Mouse (Mus musculus): Measurements from ENCODE around the gene Xrcc5. TPM values are rescaled to one million over a fixed set of nuclear protein-coding genes. Genes with fewer than 3 reads are reported as not detected.

Gene Xrcc5
- total and polyA plus RNA-seq, 3 experiments = 32.7 to 47.2 TPM; not detected in 1

- TF ChIP-seq MEF2A (IDR thresholded peaks at IDR 0.05; ENCODE audit: extremely low read depth, insufficient replicate concordance, low read depth, low read length, poor library complexity, severe bottlenecking) = no peak
Observed at GRCm38 (mm10) chr1:72316901-72317300, 9.7 kb downstream of the Xrcc5 start (continued).

GRCm38 (mm10) chr1:72320759-72321158 is 13.5 kb downstream of the Xrcc5 start:
- H3K9me3 ChIP-seq (replicated peaks; ENCODE audit: insufficient read depth, low read length) = no peaks in the 10 kb centered on the region
- DNase-seq (ENCODE audit: low read depth, low spot score) = no peak
- TF ChIP-seq NELFE (IDR thresholded peaks at IDR 0.05; ENCODE audit: low read depth, low read length) (no peak), CTCF (IDR thresholded peaks at IDR 0.05 in 2 of 3, conservative IDR thresholded peaks at IDR 0.05 in 1 of 3; ENCODE audit: control insufficient read depth in 1 of 3, insufficient read depth in 1 of 3, low read depth in 2 of 3, low read length in 3 of 3, poor library complexity in 1 of 3, severe bottlenecking in 1 of 3) (no peak), USF1 (IDR thresholded peaks at IDR 0.05; ENCODE audit: low read depth, low read length) (no peak), MAX (IDR thresholded peaks at IDR 0.05; ENCODE audit: low read length) (no peak), MAFK (IDR thresholded peaks at IDR 0.05; ENCODE audit: borderline replicate concordance, low read depth, low read length) (no peak), TAL1 (IDR thresholded peaks at IDR 0.05; ENCODE audit: low read length) (no peak), USF2 (IDR thresholded peaks at IDR 0.05; ENCODE audit: borderline replicate concordance in 1 of 2, insufficient read depth in 1 of 2, low read depth in 1 of 2, low read length in 2 of 2) (no peak), UBTF (IDR thresholded peaks at IDR 0.05; ENCODE audit: borderline replicate concordance, insufficient read depth, low read depth, low read length) (no peak), JUND (IDR thresholded peaks at IDR 0.05; ENCODE audit: low read depth, low read length) (no peak)
- no peaks in the 10 kb centered on the region for H3K27me3 ChIP-seq (ENCODE audit: control insufficient read depth in 1 of 2, insufficient read depth in 2 of 2, low read length in 2 of 2)
- no peaks in the 10 kb centered on the region for H3K79me2 ChIP-seq (ENCODE audit: control insufficient read depth, insufficient read depth, low read length, poor library complexity)
- H3K4me1 ChIP-seq (ENCODE audit: control insufficient read depth in 1 of 2, insufficient read depth in 2 of 2, low read length in 2 of 2) = no peaks in the 10 kb centered on the region
- H3K4me3 ChIP-seq (ENCODE audit: control insufficient read depth in 1 of 2, insufficient read depth in 1 of 2, low read depth in 2 of 2, low read length in 2 of 2) = no peak overlapping the region
- no peak overlapping the region for H3K27ac ChIP-seq (ENCODE audit: control insufficient read depth, low read depth, low read length)
- no peak overlapping the region for H3K9ac ChIP-seq (ENCODE audit: control insufficient read depth, low read depth, low read length, poor library complexity, severe bottlenecking)
- H3K36me3 ChIP-seq (ENCODE audit: control insufficient read depth in 1 of 2, insufficient read depth in 2 of 2, low read length in 2 of 2) = peaks cover 0 to 15% of the 10 kb centered on the region in 2 experiments; a peak in 3 of 4 replicates

GRCm38 (mm10) chr1:72323248-72323647 is 16.0 kb downstream of the Xrcc5 start:
- H3K79me2 ChIP-seq (ENCODE audit: control insufficient read depth, insufficient read depth, low read length, poor library complexity) = no peaks in the 10 kb centered on the region
- no peak overlapping the region for H3K9ac ChIP-seq (ENCODE audit: control insufficient read depth, low read depth, low read length, poor library complexity, severe bottlenecking)
- H3K27ac ChIP-seq (ENCODE audit: control insufficient read depth, low read depth, low read length) = no peak overlapping the region
- H3K36me3 ChIP-seq (ENCODE audit: control insufficient read depth in 1 of 2, insufficient read depth in 2 of 2, low read length in 2 of 2) = peaks cover 0 to 12% of the 10 kb centered on the region in 2 experiments; a peak in 2 of 4 replicates
- no peaks in the 10 kb centered on the region for H3K4me1 ChIP-seq (ENCODE audit: control insufficient read depth in 1 of 2, insufficient read depth in 2 of 2, low read length in 2 of 2)
- H3K27me3 ChIP-seq (ENCODE audit: control insufficient read depth in 1 of 2, insufficient read depth in 2 of 2, low read length in 2 of 2) = no peaks in the 10 kb centered on the region
- no peak for DNase-seq (ENCODE audit: low read depth, low spot score)
- peak; percentile 67; the same call in 1 of the 2 replicates for TF ChIP-seq ZKSCAN1 (IDR thresholded peaks at IDR 0.05; ENCODE audit: low read depth, low read length)
- no peak for TF ChIP-seq POLR2AphosphoS2 (IDR thresholded peaks at IDR 0.05; ENCODE audit: low read length)
- no peaks in the 10 kb centered on the region for H3K9me3 ChIP-seq (replicated peaks; ENCODE audit: insufficient read depth, low read length)
- H3K4me3 ChIP-seq (ENCODE audit: control insufficient read depth in 1 of 2, insufficient read depth in 1 of 2, low read depth in 2 of 2, low read length in 2 of 2) = no peak overlapping the region

Data from MEL (cell line).